Mouse (Mus musculus) kidney, postnatal 0 days (tissue): ENCODE results near the gene Cox6b1. TPM values are rescaled to one million over a fixed set of nuclear protein-coding genes. Genes with fewer than 3 reads are reported as not detected.

Source experiments
- ATAC-seq: fragments of 200-750 bp; cut with Nextera tagmentation; replicated peaks from 2 replicates; pipeline ENCODE4 v1.8.0; 2017; ENCODE audit warnings: low read depth, moderate number of reproducible peaks, moderate TSS enrichment, moderate library complexity; ENCODE audit not compliant: low FRiP score
- DNase-seq: peaks from one replicate; pipeline ENCODE4 v3.0.0-alpha.2; 2016; ENCODE audit warnings: low spot score
- H3K27ac ChIP-seq: fragments of 300-500 bp; sonication (generic); 2 replicates; pipeline ENCODE4 v1.5.1; 2014; ENCODE audit warnings: mild to moderate bottlenecking
- H3K27me3 ChIP-seq: fragments of 300-500 bp; sonication (generic); 2 replicates; pipeline ENCODE4 v1.6.1; 2014; ENCODE audit warnings: low read length, mixed read lengths; ENCODE audit not compliant: insufficient read depth
- H3K36me3 ChIP-seq: fragments of 300-500 bp; sonication (generic); 2 replicates; pipeline ENCODE4 v1.6.1; 2014; ENCODE audit warnings: low read length, mixed read lengths; ENCODE audit not compliant: insufficient read depth
- H3K4me1 ChIP-seq: fragments of 300-500 bp; sonication (generic); replicated peaks from 2 replicates; pipeline ENCODE4 v1.6.1; 2014; ENCODE audit warnings: antibody characterized with exemption, low read length, mixed read lengths; ENCODE audit not compliant: insufficient read depth
- H3K4me2 ChIP-seq: fragments of 300-500 bp; sonication (generic); 2 replicates; pipeline ENCODE4 v1.6.1; 2014; ENCODE audit warnings: mild to moderate bottlenecking, low read length, moderate library complexity, mixed read lengths
- H3K4me3 ChIP-seq: fragments of 300-500 bp; sonication (generic); replicated peaks from 2 replicates; pipeline ENCODE4 v1.5.1; 2014; ENCODE audit warnings: low read depth, low read length
- H3K9ac ChIP-seq: fragments of 300-500 bp; sonication (generic); 2 replicates; pipeline ENCODE4 v1.6.1; 2014; ENCODE audit warnings: low read depth, low read length
- H3K9me3 ChIP-seq: fragments of 300-500 bp; sonication (generic); replicated peaks from 2 replicates; pipeline ENCODE4 v1.6.1; 2016; ENCODE audit warnings: low read length, inconsistent platforms, mixed read lengths
- CTCF ChIP-seq: IDR thresholded peaks from 2 replicates; pipeline ENCODE4 v1.5.1; 2016; ENCODE audit warnings: antibody characterized with exemption, low read depth, mild to moderate bottlenecking, moderate library complexity
- WGBS: fragments of 180-500 bp; shearing (Covaris S2); extraction: QIAGEN DNeasy Blood & Tissue Kit; methylation state at CpG from one replicate; pipeline ENCODE4 v1.1.7; 2014; 5-methylcytosine and 5-hydroxymethylcytosine counted together
- polyA plus RNA-seq: library from polyadenylated mRNA; unstranded; fragments of >200 nt; fragmentation: Nextera tagmentation; extraction: Ambion mirVana; gene quantifications from 2 replicates; pipeline ENCODE4 v1.2.1, GENCODE M21; 2015

Gene Cox6b1
- polyA plus RNA-seq, 1 experiment from 2014 or later = 1,723 TPM

DNA sequence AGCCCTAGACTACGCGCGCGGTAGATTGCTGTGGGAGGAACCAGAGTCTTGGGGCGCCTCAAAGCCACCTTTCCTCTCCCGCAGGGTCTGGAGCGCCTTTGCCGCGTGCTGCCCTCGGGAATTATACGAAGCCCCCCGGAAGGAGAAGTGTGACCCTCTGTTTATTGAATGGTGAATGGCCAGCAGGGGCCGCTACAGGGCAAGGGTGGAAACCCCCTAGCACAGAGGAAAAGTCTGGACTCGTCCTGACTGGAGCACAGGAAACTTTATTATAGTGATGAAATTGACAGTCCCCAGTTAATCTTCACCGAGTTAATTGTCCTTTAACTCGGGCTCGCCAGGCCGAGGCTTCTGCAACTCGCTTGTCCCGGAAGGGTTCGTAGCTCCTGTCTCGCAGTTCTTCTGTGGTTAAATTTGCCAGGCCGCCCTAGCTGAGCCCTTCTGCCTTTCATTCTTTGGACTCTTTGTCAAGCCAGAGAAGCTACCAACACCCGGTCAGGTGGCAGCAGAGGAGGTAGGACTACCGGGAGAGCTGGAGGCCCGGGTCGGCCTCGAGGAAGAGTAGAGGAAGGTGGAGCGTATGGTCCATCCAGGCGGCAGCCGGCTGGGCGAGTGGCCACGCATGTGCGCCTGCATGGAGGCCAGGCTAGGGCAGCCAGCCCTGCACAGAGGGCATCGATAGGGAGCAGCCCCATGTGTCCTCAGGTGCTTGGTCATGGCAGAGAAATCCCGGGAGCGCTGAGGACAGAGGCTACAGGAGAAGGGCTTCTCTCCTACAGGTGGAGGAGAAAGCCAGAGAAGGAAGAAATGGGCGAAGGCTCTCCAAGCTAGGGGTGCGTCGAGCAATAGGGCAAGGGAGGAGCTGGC lies 36.3 kb downstream of the Cox6b1 start:
- H3K27me3 ChIP-seq = no peaks in the 10 kb centered on the region
- peaks cover 18% of the 10 kb centered on the region for H3K36me3 ChIP-seq
- peaks cover 12% of the 10 kb centered on the region for H3K4me1 ChIP-seq
- peak; percentile 65 for ATAC-seq
- peak overlapping the region; percentile 93 for H3K27ac ChIP-seq
- TF ChIP-seq CTCF = peak; percentile 94
- peak; percentile 95 for DNase-seq
- peak overlapping the region; percentile 91 for H3K4me2 ChIP-seq
- no peaks in the 10 kb centered on the region for H3K9me3 ChIP-seq
- H3K4me3 ChIP-seq = peak overlapping the region; percentile 99
- 21% methylated on average over 40 of the region's 40 CpGs for WGBS
- H3K9ac ChIP-seq = peak overlapping the region; percentile 98

DNA sequence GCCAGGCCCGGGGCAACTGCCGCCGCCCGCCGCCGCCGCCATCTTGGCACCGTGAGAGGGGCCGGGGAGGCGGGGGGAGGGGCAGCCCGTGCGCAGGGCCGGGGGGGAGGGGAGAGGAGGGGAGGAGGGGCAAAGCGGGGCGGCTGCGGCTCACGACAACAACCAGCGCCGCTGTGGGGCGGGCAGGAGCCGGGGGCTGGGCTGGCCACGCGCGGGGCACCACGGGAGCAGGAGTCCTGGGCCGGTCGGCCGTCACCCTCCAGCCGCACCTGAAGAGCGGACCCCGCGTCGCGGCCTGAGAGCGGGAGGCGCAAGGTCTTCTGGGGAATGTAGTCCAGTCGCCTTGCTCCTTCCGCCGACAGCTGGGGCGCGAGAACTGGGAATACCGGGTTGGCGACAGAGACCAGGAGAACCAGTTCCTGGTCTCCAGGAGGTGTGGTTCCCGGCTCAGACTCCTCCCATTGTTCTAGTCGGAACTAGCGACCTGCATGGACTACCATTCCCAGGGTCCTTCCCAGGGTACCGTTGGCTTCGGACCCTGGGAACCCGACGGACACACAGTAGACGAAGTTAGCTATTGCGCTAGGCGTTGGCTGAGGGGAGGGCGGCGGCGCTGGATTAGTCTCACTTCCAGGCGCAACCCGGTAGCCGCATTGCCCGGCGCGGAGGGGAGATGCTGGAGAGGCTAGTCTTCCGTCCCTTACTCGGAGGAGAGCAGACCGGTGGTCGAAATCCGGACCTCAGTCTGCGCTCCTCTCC lies 37.1 kb downstream of the Cox6b1 start, which contains the start of gene Kmt2b:
TSS of gene Kmt2b (minus strand) at position 51 of the 759 bp plus-strand sequence.
- Histone ChIP-seq H3K4me1 (peaks cover 12% of the 10 kb centered on the region), H3K27ac (peak within 1 kb of the TSS; percentile 93), H3K4me3 (peak within 1 kb of the TSS; percentile 99), H3K9me3 (no peaks in the 10 kb centered on the region), H3K36me3 (peaks cover 26% of the 10 kb centered on the region), H3K9ac (peak within 1 kb of the TSS; percentile 98), H3K27me3 (no peaks in the 10 kb centered on the region), H3K4me2 (peak within 1 kb of the TSS; percentile 91)
- TF ChIP-seq CTCF = no peak; the same call in 1 of the 2 replicates
- DNase-seq (peak; percentile 99), ATAC-seq (peak; percentile 95)
- WGBS = 1% methylated on average over 45 of the region's 68 CpGs

GRCm38 (mm10) chr7:30587842-30588667 lies 37.9 kb downstream of the Cox6b1 start:
- H3K27me3 ChIP-seq = no peaks in the 10 kb centered on the region
- peaks cover 12% of the 10 kb centered on the region for H3K4me1 ChIP-seq
- peak; percentile 57 for DNase-seq
- H3K4me2 ChIP-seq = peak overlapping the region; percentile 91
- peaks cover 33% of the 10 kb centered on the region for H3K36me3 ChIP-seq
- H3K9ac ChIP-seq = peak overlapping the region; percentile 98
- under 1% methylated on average over 66 of the region's 67 CpGs for WGBS
- H3K27ac ChIP-seq = peak overlapping the region; percentile 93
- no peak for TF ChIP-seq CTCF
- peak overlapping the region; percentile 99 for H3K4me3 ChIP-seq
- no peaks in the 10 kb centered on the region for H3K9me3 ChIP-seq
- peak; percentile 9 for ATAC-seq

DNA sequence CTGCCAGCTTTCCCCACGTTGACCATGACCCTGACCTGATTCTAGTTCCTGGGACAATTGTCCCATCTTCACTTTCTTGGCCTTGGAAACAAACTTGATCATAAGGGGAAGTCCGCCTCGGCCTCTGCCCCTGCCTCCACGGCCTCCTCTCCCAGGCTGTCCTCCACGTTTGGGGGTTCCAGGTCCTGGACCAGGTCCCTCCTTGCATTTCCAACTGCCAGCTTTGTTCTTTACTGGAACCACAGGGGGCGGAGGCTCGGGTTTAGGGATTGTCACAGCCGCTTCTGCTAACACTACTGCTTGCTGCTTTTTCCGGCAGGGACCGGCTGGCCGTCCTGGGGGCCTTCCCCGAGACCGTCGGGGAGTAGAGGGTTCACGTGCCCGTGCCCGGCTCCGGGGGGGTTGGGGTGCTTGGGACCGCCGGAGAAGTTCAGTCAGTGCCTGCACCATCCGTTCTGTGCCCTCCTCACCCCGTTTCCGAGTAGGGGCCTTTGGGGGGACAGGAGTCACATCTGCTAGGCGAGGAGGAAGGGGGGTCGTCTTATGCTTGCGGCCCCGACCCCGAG lies 39.4 kb downstream of the Cox6b1 start:
- DNase-seq (no peak), ATAC-seq (no peak)
- H3K27ac ChIP-seq = no peak overlapping the region
- peaks cover 48% of the 10 kb centered on the region for H3K36me3 ChIP-seq
- peaks cover 12% of the 10 kb centered on the region for H3K4me1 ChIP-seq
- TF ChIP-seq CTCF = no peak
- H3K9me3 ChIP-seq = no peaks in the 10 kb centered on the region
- no peak overlapping the region for H3K4me3 ChIP-seq
- H3K4me2 ChIP-seq = peak overlapping the region; percentile 91; the same call in 1 of the 2 replicates
- H3K27me3 ChIP-seq = no peaks in the 10 kb centered on the region
- H3K9ac ChIP-seq = no peak overlapping the region
- 86% methylated on average over 28 of the region's 28 CpGs for WGBS

DNA sequence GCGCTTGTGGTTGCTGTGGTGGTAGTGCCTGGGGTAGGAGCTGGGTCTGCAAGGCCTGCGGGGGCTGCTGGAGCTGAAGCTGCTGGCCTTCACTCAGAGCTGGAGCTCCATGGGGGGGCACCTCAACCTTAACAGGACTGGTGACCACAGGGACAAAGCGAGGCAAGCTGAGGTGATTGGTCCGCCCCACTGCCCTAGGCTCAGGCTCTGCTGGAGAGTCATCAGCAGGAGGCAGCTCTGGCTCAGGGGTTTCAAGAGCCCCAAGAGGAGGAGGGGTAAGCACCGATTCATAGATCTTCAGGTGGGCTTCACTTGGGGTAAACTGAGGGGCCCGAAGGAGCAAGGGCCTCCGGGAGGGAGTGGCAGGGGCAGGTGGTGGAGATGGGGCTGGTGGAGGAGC lies 40.8 kb downstream of the Cox6b1 start:
- peaks cover 12% of the 10 kb centered on the region for H3K4me1 ChIP-seq
- H3K36me3 ChIP-seq = peaks cover 57% of the 10 kb centered on the region
- TF ChIP-seq CTCF = no peak
- ATAC-seq (no peak), DNase-seq (no peak)
- H3K4me3 ChIP-seq = no peak overlapping the region
- 94% methylated on average over 7 of the region's 7 CpGs for WGBS
- H3K9me3 ChIP-seq = no peaks in the 10 kb centered on the region
- no peak overlapping the region for H3K27ac ChIP-seq
- no peak overlapping the region for H3K4me2 ChIP-seq
- H3K9ac ChIP-seq = no peak overlapping the region
- no peaks in the 10 kb centered on the region for H3K27me3 ChIP-seq
